Mouse (Mus musculus) MEL (cell line): Measurements from ENCODE around the gene Foxd1.

Experiments
- CHD1 ChIP-seq: IDR thresholded peaks from 2 replicates; pipeline ENCODE4 v1.6.1; 2012; ENCODE audit warnings: low read depth, mild to moderate bottlenecking, inconsistent platforms, low read length, improper control_type of control experiment
- CTCF ChIP-seq, 3 experiments: IDR thresholded peaks in 2 of 3; conservative IDR thresholded peaks in 1 of 3; 2 replicates each; pipeline ENCODE4 v1.5.1; 2011 to 2012; ENCODE audit warnings: low read length in 3 of 3, low read depth in 2 of 3, mild to moderate bottlenecking in 2 of 3, improper control_type of control experiment in 1 of 3, inconsistent platforms in 1 of 3, mixed read lengths in 1 of 3, moderate library complexity in 1 of 3; ENCODE audit not compliant: control insufficient read depth in 1 of 3, insufficient read depth in 1 of 3, poor library complexity in 1 of 3, severe bottlenecking in 1 of 3
- E2F4 ChIP-seq: IDR thresholded peaks from 2 replicates; pipeline ENCODE4 v1.6.1; 2011; ENCODE audit warnings: low read depth, low read length, improper control_type of control experiment, borderline replicate concordance
- ELF1 ChIP-seq: IDR thresholded peaks from 2 replicates; pipeline ENCODE4 v1.6.1; 2014; ENCODE audit warnings: low read depth, mild to moderate bottlenecking, inconsistent platforms, low read length, improper control_type of control experiment, moderate library complexity
- ETS1 ChIP-seq: IDR thresholded peaks from 2 replicates; pipeline ENCODE4 v1.6.1; 2012; ENCODE audit warnings: low read depth, mild to moderate bottlenecking, inconsistent platforms, low read length, improper control_type of control experiment, moderate library complexity
- MAZ ChIP-seq: IDR thresholded peaks from 2 replicates; pipeline ENCODE4 v1.6.1; 2012; ENCODE audit warnings: low read depth, mild to moderate bottlenecking, inconsistent platforms, low read length, improper control_type of control experiment
- MEF2A ChIP-seq: IDR thresholded peaks from 2 replicates; pipeline ENCODE4 v1.6.1; 2014; ENCODE audit warnings: low read depth, mild to moderate bottlenecking, inconsistent platforms, low read length, improper control_type of control experiment; ENCODE audit not compliant: poor library complexity, insufficient replicate concordance, severe bottlenecking; ENCODE audit errors: extremely low read depth
- POLR2A ChIP-seq, 2 experiments: IDR thresholded peaks; 2 replicates each; pipeline ENCODE4 v1.6.1; 2011 to 2012; ENCODE audit warnings: low read length in 2 of 2, mild to moderate bottlenecking in 2 of 2, control low read depth in 1 of 2, improper control_type of control experiment in 1 of 2, low read depth in 1 of 2, moderate library complexity in 1 of 2; ENCODE audit not compliant: control insufficient read depth in 1 of 2, insufficient read depth in 1 of 2, poor library complexity in 1 of 2
- POLR2AphosphoS2 ChIP-seq: IDR thresholded peaks from 2 replicates; pipeline ENCODE4 v1.6.1; 2011; ENCODE audit warnings: low read length, improper control_type of control experiment
- SMC3 ChIP-seq: IDR thresholded peaks from 2 replicates; pipeline ENCODE4 v1.6.1; 2011; ENCODE audit warnings: low read depth, low read length, improper control_type of control experiment
- USF1 ChIP-seq: IDR thresholded peaks from 2 replicates; pipeline ENCODE4 v1.6.1; 2014; ENCODE audit warnings: low read depth, mild to moderate bottlenecking, inconsistent platforms, low read length, improper control_type of control experiment, moderate library complexity
- ZC3H11A ChIP-seq: IDR thresholded peaks from 2 replicates; pipeline ENCODE4 v1.6.1; 2012; ENCODE audit warnings: low read depth, mild to moderate bottlenecking, inconsistent platforms, low read length, improper control_type of control experiment
- ZNF384 ChIP-seq: IDR thresholded peaks from 2 replicates; pipeline ENCODE4 v1.6.1; 2012; ENCODE audit warnings: low read depth, mild to moderate bottlenecking, inconsistent platforms, low read length, improper control_type of control experiment

DNA sequence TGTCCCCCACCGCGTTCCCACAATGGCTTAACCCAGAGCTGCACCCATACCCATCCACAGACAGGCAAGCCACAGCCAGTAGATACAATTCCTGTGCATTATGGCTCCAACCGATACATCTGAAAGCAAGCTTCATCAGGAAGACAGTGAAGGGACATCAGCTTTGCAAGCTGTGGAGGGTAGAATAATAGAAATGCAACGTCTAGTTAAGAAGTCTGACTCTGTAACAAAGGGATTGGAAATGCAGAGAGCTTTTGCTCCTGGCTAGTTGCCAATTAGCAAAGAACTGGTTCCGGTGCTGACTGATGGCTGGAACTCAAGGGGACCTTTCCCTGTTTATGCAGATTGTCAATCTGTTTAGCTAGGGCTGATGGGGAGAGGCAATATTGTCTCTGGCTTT is 47.6 kb upstream of the Foxd1 start:
- TF ChIP-seq POLR2A (IDR thresholded peaks at IDR 0.05; ENCODE audit: control insufficient read depth in 1 of 2, insufficient read depth in 1 of 2, low read depth in 1 of 2, low read length in 2 of 2, poor library complexity in 1 of 2): no peak
- no peak for TF ChIP-seq CTCF (IDR thresholded peaks at IDR 0.05 in 2 of 3, conservative IDR thresholded peaks at IDR 0.05 in 1 of 3; ENCODE audit: control insufficient read depth in 1 of 3, insufficient read depth in 1 of 3, low read depth in 2 of 3, low read length in 3 of 3, poor library complexity in 1 of 3, severe bottlenecking in 1 of 3)
- no peak for TF ChIP-seq SMC3
- no peak for TF ChIP-seq ZC3H11A
- TF ChIP-seq ETS1: no peak
- TF ChIP-seq POLR2AphosphoS2: no peak
- no peak for TF ChIP-seq MAZ
- TF ChIP-seq E2F4: no peak
- no peak for TF ChIP-seq CHD1
- TF ChIP-seq MEF2A: no peak
- TF ChIP-seq ELF1: no peak
- no peak for TF ChIP-seq USF1
- no peak for TF ChIP-seq ZNF384
